ENCODE assay signal across 28 mouse cellular contexts in the genomic region with DNA sequence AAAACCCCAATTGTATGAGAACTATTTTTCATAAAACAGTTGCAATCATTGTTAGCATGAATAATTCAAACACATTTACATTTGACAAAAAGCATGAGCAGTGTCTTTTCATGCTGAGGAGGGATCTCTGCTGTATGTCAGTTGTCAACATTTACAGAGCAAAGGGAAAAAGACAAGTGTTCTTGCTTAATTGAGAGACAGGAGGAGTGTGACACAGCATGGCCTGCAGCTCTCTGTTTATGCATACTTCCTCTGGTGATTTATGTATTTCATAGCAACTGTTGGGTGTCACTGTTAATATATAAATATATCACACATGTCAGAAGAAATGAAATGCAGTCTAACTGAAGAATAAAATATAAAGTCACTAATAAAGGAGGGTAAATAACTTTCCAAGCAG.
DNase-seq lines count a peak whose midpoint lies in the region; ATAC-seq and TF ChIP-seq lines count a peak whose summit lies in the region.
"Had no signal": no experiment of that assay in that cellular context is flagged by ENCODE, and none has a peak within 500 bp of the region (broad histone marks: within the 10 kb centered on the region; RNA-seq: fewer than 3 reads in every experiment).

No protein-coding gene starts in this region.

- H3K9ac ChIP-seq in embryonic facial prominence, embryonic 14.5 days (ENCODE audit: low read depth, low read length), result no peak overlapping the region
- no peak overlapping the region for H3K9ac ChIP-seq in forebrain, embryonic 14.5 days (ENCODE audit: low read length)
- H3K9ac ChIP-seq in midbrain, embryonic 15.5 days, result no peak overlapping the region
- H3K9ac ChIP-seq in midbrain, embryonic 13.5 days (replicated peaks), result no peak overlapping the region
- no peak overlapping the region for H3K9ac ChIP-seq in stomach, embryonic 14.5 days (replicated peaks; ENCODE audit: low read depth, low read length)
- no peak overlapping the region for H3K9ac ChIP-seq in stomach, postnatal 0 days (ENCODE audit: low read length)
- H3K9ac ChIP-seq: embryonic facial prominence, embryonic 12.5 days; embryonic facial prominence, embryonic 15.5 days; forebrain, embryonic 15.5 days had no signal

- H3K4me2 ChIP-seq in embryonic facial prominence, embryonic 14.5 days (ENCODE audit: low read depth, low read length), result no peak overlapping the region
- H3K4me2 ChIP-seq in forebrain, embryonic 14.5 days (ENCODE audit: low read length), result no peak overlapping the region
- no peak overlapping the region for H3K4me2 ChIP-seq in midbrain, embryonic 15.5 days
- H3K4me2 ChIP-seq in midbrain, embryonic 13.5 days (replicated peaks), result no peak overlapping the region
- H3K4me2 ChIP-seq in stomach, embryonic 14.5 days (replicated peaks; ENCODE audit: low read depth, low read length), result no peak overlapping the region
- H3K4me2 ChIP-seq in stomach, postnatal 0 days (replicated peaks; ENCODE audit: low read depth), result no peak overlapping the region
- H3K4me2 ChIP-seq: embryonic facial prominence, embryonic 12.5 days; embryonic facial prominence, embryonic 15.5 days; forebrain, embryonic 15.5 days had no signal

- DNase-seq in embryonic facial prominence, embryonic 14.5 days (ENCODE audit: low spot score), result peak; percentile 3
- no peak for DNase-seq in embryonic facial prominence, embryonic 10.5 days (ENCODE audit: low spot score)
- DNase-seq in forebrain, embryonic 14.5 days (ENCODE audit: low spot score), result peak; percentile 6
- DNase-seq in forebrain, embryonic 10.5 days (ENCODE audit: extremely low spot score, low spot score), result no peak
- no peak for DNase-seq in stomach, postnatal 0 days (ENCODE audit: low spot score)
- DNase-seq: adrenal gland, adult 8-10 months; adrenal gland, postnatal 14 days; adrenal gland, postnatal 36 days; B cell, adult 2 months; cerebellum, adult 11 months; cerebellum, adult 18-20 months; cerebellum, adult 8-10 months; cerebellum, adult 9-11 months; cerebellum, postnatal 14 days; cerebellum, postnatal 36 days; embryo, embryonic 11 days had no signal

- H3K4me3 ChIP-seq in embryonic facial prominence, embryonic 14.5 days (ENCODE audit: low read depth, low read length), result no peak overlapping the region
- H3K4me3 ChIP-seq in embryonic facial prominence, embryonic 10.5 days, result no peak overlapping the region
- H3K4me3 ChIP-seq in forebrain, embryonic 14.5 days (ENCODE audit: low read depth, low read length), result no peak overlapping the region
- H3K4me3 ChIP-seq in forebrain, embryonic 10.5 days, result no peak overlapping the region
- H3K4me3 ChIP-seq in midbrain, embryonic 15.5 days, result no peak overlapping the region
- H3K4me3 ChIP-seq in midbrain, embryonic 13.5 days (replicated peaks), result no peak overlapping the region
- H3K4me3 ChIP-seq in stomach, embryonic 14.5 days (ENCODE audit: low read depth, low read length), result no peak overlapping the region
- no peak overlapping the region for H3K4me3 ChIP-seq in stomach, postnatal 0 days (ENCODE audit: low read depth, low read length)
- H3K4me3 ChIP-seq: embryonic facial prominence, embryonic 12.5 days; embryonic facial prominence, embryonic 15.5 days; erythroblast, embryonic 14.5 days; forebrain, embryonic 15.5 days had no signal

- H3K9me3 ChIP-seq in embryonic facial prominence, embryonic 14.5 days (ENCODE audit: control insufficient read depth, low read length), result no peaks in the 10 kb centered on the region
- no peaks in the 10 kb centered on the region for H3K9me3 ChIP-seq in embryonic facial prominence, embryonic 10.5 days
- no peaks in the 10 kb centered on the region for H3K9me3 ChIP-seq in forebrain, embryonic 14.5 days (replicated peaks; ENCODE audit: control insufficient read depth, low read length)
- no peaks in the 10 kb centered on the region for H3K9me3 ChIP-seq in forebrain, embryonic 10.5 days
- no peaks in the 10 kb centered on the region for H3K9me3 ChIP-seq in midbrain, embryonic 15.5 days
- H3K9me3 ChIP-seq in midbrain, embryonic 13.5 days, result no peaks in the 10 kb centered on the region
- H3K9me3 ChIP-seq in stomach, embryonic 14.5 days (ENCODE audit: control insufficient read depth, low read depth, low read length), result no peaks in the 10 kb centered on the region
- H3K9me3 ChIP-seq in stomach, postnatal 0 days (ENCODE audit: control insufficient read depth, low read length), result no peaks in the 10 kb centered on the region
- H3K9me3 ChIP-seq: embryonic facial prominence, embryonic 12.5 days; embryonic facial prominence, embryonic 15.5 days; forebrain, embryonic 15.5 days; G1E had no signal

- TF ChIP-seq CTCF in stomach, postnatal 0 days (IDR thresholded peaks at IDR 0.05; ENCODE audit: low read depth), result no peak

- TF ChIP-seq EP300 in stomach, postnatal 0 days (optimal IDR thresholded peaks at IDR 0.05), result no peak

- H3K36me3 ChIP-seq in embryonic facial prominence, embryonic 14.5 days (ENCODE audit: control insufficient read depth, insufficient read depth, low read length), result no peaks in the 10 kb centered on the region
- no peaks in the 10 kb centered on the region for H3K36me3 ChIP-seq in embryonic facial prominence, embryonic 10.5 days (replicated peaks)
- H3K36me3 ChIP-seq in forebrain, embryonic 14.5 days (ENCODE audit: control insufficient read depth, insufficient read depth, low read length), result no peaks in the 10 kb centered on the region
- H3K36me3 ChIP-seq in forebrain, embryonic 10.5 days (replicated peaks), result no peaks in the 10 kb centered on the region
- H3K36me3 ChIP-seq in midbrain, embryonic 15.5 days (replicated peaks), result no peaks in the 10 kb centered on the region
- H3K36me3 ChIP-seq in midbrain, embryonic 13.5 days, result no peaks in the 10 kb centered on the region
- H3K36me3 ChIP-seq in stomach, embryonic 14.5 days (ENCODE audit: control insufficient read depth, insufficient read depth, low read length), result no peaks in the 10 kb centered on the region
- H3K36me3 ChIP-seq in stomach, postnatal 0 days (ENCODE audit: control insufficient read depth, insufficient read depth, low read length), result no peaks in the 10 kb centered on the region
- H3K36me3 ChIP-seq: embryonic facial prominence, embryonic 12.5 days; embryonic facial prominence, embryonic 15.5 days; forebrain, embryonic 15.5 days; G1E had no signal

- no peaks in the 10 kb centered on the region for H3K4me1 ChIP-seq in embryonic facial prominence, embryonic 14.5 days (ENCODE audit: control insufficient read depth, insufficient read depth, low read length)
- no peaks in the 10 kb centered on the region for H3K4me1 ChIP-seq in embryonic facial prominence, embryonic 10.5 days
- H3K4me1 ChIP-seq in forebrain, embryonic 14.5 days (ENCODE audit: control insufficient read depth, insufficient read depth, low read length), result no peaks in the 10 kb centered on the region
- no peaks in the 10 kb centered on the region for H3K4me1 ChIP-seq in forebrain, embryonic 10.5 days
- H3K4me1 ChIP-seq in midbrain, embryonic 15.5 days, result no peaks in the 10 kb centered on the region
- no peaks in the 10 kb centered on the region for H3K4me1 ChIP-seq in midbrain, embryonic 13.5 days (replicated peaks)
- H3K4me1 ChIP-seq in stomach, embryonic 14.5 days (ENCODE audit: control insufficient read depth, insufficient read depth, low read length), result no peaks in the 10 kb centered on the region
- H3K4me1 ChIP-seq in stomach, postnatal 0 days (replicated peaks; ENCODE audit: control insufficient read depth, insufficient read depth), result no peaks in the 10 kb centered on the region
- H3K4me1 ChIP-seq: embryonic facial prominence, embryonic 12.5 days; embryonic facial prominence, embryonic 15.5 days; forebrain, embryonic 15.5 days had no signal

- no peak overlapping the region for H3K27ac ChIP-seq in embryonic facial prominence, embryonic 14.5 days (replicated peaks; ENCODE audit: low read depth, low read length)
- H3K27ac ChIP-seq in embryonic facial prominence, embryonic 10.5 days (replicated peaks), result no peak overlapping the region
- no peak overlapping the region for H3K27ac ChIP-seq in forebrain, embryonic 14.5 days (ENCODE audit: low read depth, low read length)
- no peak overlapping the region for H3K27ac ChIP-seq in forebrain, embryonic 10.5 days
- H3K27ac ChIP-seq in midbrain, embryonic 15.5 days, result no peak overlapping the region
- no peak overlapping the region for H3K27ac ChIP-seq in midbrain, embryonic 13.5 days
- H3K27ac ChIP-seq in stomach, embryonic 14.5 days (ENCODE audit: low read length), result no peak overlapping the region
- H3K27ac ChIP-seq in stomach, postnatal 0 days (replicated peaks), result no peak overlapping the region
- H3K27ac ChIP-seq: embryonic facial prominence, embryonic 12.5 days; embryonic facial prominence, embryonic 15.5 days; forebrain, embryonic 15.5 days had no signal

- no peaks in the 10 kb centered on the region for H3K27me3 ChIP-seq in embryonic facial prominence, embryonic 14.5 days (replicated peaks; ENCODE audit: control insufficient read depth, insufficient read depth, low read length)
- no peaks in the 10 kb centered on the region for H3K27me3 ChIP-seq in embryonic facial prominence, embryonic 10.5 days (replicated peaks; ENCODE audit: low read depth, poor library complexity, severe bottlenecking)
- no peaks in the 10 kb centered on the region for H3K27me3 ChIP-seq in forebrain, embryonic 14.5 days (replicated peaks; ENCODE audit: control insufficient read depth, insufficient read depth, low read length)
- no peaks in the 10 kb centered on the region for H3K27me3 ChIP-seq in forebrain, embryonic 10.5 days (ENCODE audit: poor library complexity, severe bottlenecking)
- H3K27me3 ChIP-seq in midbrain, embryonic 15.5 days (replicated peaks), result no peaks in the 10 kb centered on the region
- H3K27me3 ChIP-seq in midbrain, embryonic 13.5 days, result no peaks in the 10 kb centered on the region
- no peaks in the 10 kb centered on the region for H3K27me3 ChIP-seq in stomach, embryonic 14.5 days (ENCODE audit: control insufficient read depth, insufficient read depth, low read length)
- no peaks in the 10 kb centered on the region for H3K27me3 ChIP-seq in stomach, postnatal 0 days (ENCODE audit: control insufficient read depth, insufficient read depth, low read length)
- H3K27me3 ChIP-seq: CH12.LX; embryonic facial prominence, embryonic 12.5 days; embryonic facial prominence, embryonic 15.5 days; forebrain, embryonic 15.5 days; Patski had no signal

- no peak for ATAC-seq in embryonic facial prominence, embryonic 14.5 days (ENCODE audit: low read depth)
- no peak for ATAC-seq in forebrain, embryonic 14.5 days
- peak; percentile 63; the same call in 1 of the 2 replicates for ATAC-seq in midbrain, embryonic 15.5 days (replicated peaks)
- ATAC-seq in midbrain, embryonic 13.5 days, result no peak
- ATAC-seq in stomach, embryonic 14.5 days (ENCODE audit: insufficient number of reproducible peaks, insufficient read depth, low FRiP score, low read depth), result peak; percentile 61; the same call in 1 of the 2 replicates
- ATAC-seq in stomach, postnatal 0 days (ENCODE audit: low FRiP score, low TSS enrichment), result no peak
- ATAC-seq: activated CD4-positive, CD25-positive, alpha-beta regulatory T cell, adult 4 months; CD4-positive, CD25-positive, alpha-beta regulatory T cell, adult 4 months; forebrain, embryonic 15.5 days; Patski had no signal

Comparison
In these comparisons a context has a peak if more than half of its experiments do, and no peak if none do; other contexts are left out.
1. ATAC-seq: peak in midbrain, embryonic 15.5 days (single experiment) and stomach, embryonic 14.5 days (single experiment); none in embryonic facial prominence, embryonic 14.5 days (single experiment), forebrain, embryonic 14.5 days (single experiment), midbrain, embryonic 13.5 days (single experiment) and stomach, postnatal 0 days (single experiment).
2. DNase-seq: peak in embryonic facial prominence, embryonic 14.5 days (single experiment) and forebrain, embryonic 14.5 days (single experiment); none in embryonic facial prominence, embryonic 10.5 days (single experiment), forebrain, embryonic 10.5 days (single experiment) and stomach, postnatal 0 days (single experiment).